Mouse (Mus musculus) limb, embryonic 12.5 days (tissue): ENCODE results near the gene Dph5. TPM values are rescaled to one million over a fixed set of nuclear protein-coding genes. Genes with fewer than 3 reads are reported as not detected.

Source experiments
- ATAC-seq: fragments of 200-750 bp; cut with Nextera tagmentation; 2 replicates; pipeline ENCODE4 v1.8.0; 2017; ENCODE audit warnings: low read depth, moderate TSS enrichment; ENCODE audit not compliant: insufficient number of reproducible peaks, insufficient read depth, low FRiP score, low TSS enrichment
- H3K27ac ChIP-seq: fragments of 300-500 bp; sonication (generic); 2 replicates; pipeline ENCODE4 v1.5.1; 2016; ENCODE audit warnings: mild to moderate bottlenecking, moderate library complexity
- H3K27me3 ChIP-seq: fragments of 300-500 bp; sonication (generic); 2 replicates; pipeline ENCODE4 v1.6.1; 2016; ENCODE audit warnings: mild to moderate bottlenecking, moderate library complexity
- H3K36me3 ChIP-seq: fragments of 300-500 bp; sonication (generic); 2 replicates; pipeline ENCODE4 v1.6.1; 2016; ENCODE audit warnings: mild to moderate bottlenecking, moderate library complexity
- H3K4me1 ChIP-seq: fragments of 300-500 bp; sonication (generic); replicated peaks from 2 replicates; pipeline ENCODE4 v1.6.1; 2016
- H3K4me2 ChIP-seq: fragments of 300-500 bp; sonication (generic); 2 replicates; pipeline ENCODE4 v1.6.1; 2016; ENCODE audit warnings: mild to moderate bottlenecking, moderate library complexity
- H3K4me3 ChIP-seq: fragments of 300-500 bp; sonication (generic); replicated peaks from 2 replicates; pipeline ENCODE4 v1.5.1; 2016; ENCODE audit warnings: mild to moderate bottlenecking
- H3K9ac ChIP-seq: fragments of 300-500 bp; sonication (generic); replicated peaks from 2 replicates; pipeline ENCODE4 v1.6.1; 2016; ENCODE audit warnings: mild to moderate bottlenecking, moderate library complexity
- H3K9me3 ChIP-seq: fragments of 300-500 bp; sonication (generic); 2 replicates; pipeline ENCODE4 v1.6.1; 2016; ENCODE audit warnings: mild to moderate bottlenecking, moderate library complexity
- WGBS: fragments of 180-500 bp; shearing (Covaris S2); methylation state at CpG from one replicate; pipeline ENCODE4 v1.1.7; 2016; 5-methylcytosine and 5-hydroxymethylcytosine counted together
- polyA plus RNA-seq: library from polyadenylated mRNA; unstranded; fragments of >200 nt; fragmentation: Nextera tagmentation; extraction: Ambion mirVana; gene quantifications from 2 replicates; pipeline ENCODE4 v1.2.1, GENCODE M21; 2016

Gene Dph5
- polyA plus RNA-seq = 25.7 and 25.8 TPM in 2 replicates

- Histone ChIP-seq H3K9me3 (no peaks in the 10 kb centered on the region), H3K36me3 (no peaks in the 10 kb centered on the region), H3K4me3 (peak within 1 kb of the TSS; percentile 72), H3K4me2 (peak within 1 kb of the TSS; percentile 84), H3K9ac (peak within 1 kb of the TSS; percentile 68), H3K27ac (peak within 1 kb of the TSS; percentile 53), H3K4me1 (peaks cover 3% of the 10 kb centered on the region; the same call in 1 of the 2 replicates), H3K27me3 (no peaks in the 10 kb centered on the region)
- peak; percentile 94 for ATAC-seq
- WGBS = under 1% methylated on average over 40 of the region's 40 CpGs
Measured at GRCm38 (mm10) chr3:115887427-115888309, at the start of gene Dph5. TSS of gene Dph5 (plus strand) at chr3:115887837.

GRCm38 (mm10) chr3:115844566-115844965, 43.1 kb upstream of the Dph5 start:
- no peak for ATAC-seq
- 80% methylated on average over 3 of the region's 3 CpGs for WGBS

GRCm38 (mm10) chr3:115845032-115845618, 42.5 kb upstream of the Dph5 start:
- ATAC-seq = no peak
- Histone ChIP-seq H3K27me3 (no peaks in the 10 kb centered on the region), H3K27ac (no peak overlapping the region), H3K36me3 (no peaks in the 10 kb centered on the region), H3K9me3 (no peaks in the 10 kb centered on the region), H3K4me1 (no peaks in the 10 kb centered on the region), H3K4me3 (no peak overlapping the region), H3K9ac (no peak overlapping the region), H3K4me2 (no peak overlapping the region)
- 88% methylated on average over 5 of the region's 5 CpGs for whole genome bisulfite sequencing

More at GRCm38 (mm10) chr3:115844566-115844965, 43.1 kb upstream of the Dph5 start:
- Histone ChIP-seq H3K27ac (no peak overlapping the region), H3K9ac (no peak overlapping the region), H3K9me3 (no peaks in the 10 kb centered on the region), H3K4me3 (no peak overlapping the region), H3K36me3 (no peaks in the 10 kb centered on the region), H3K27me3 (no peaks in the 10 kb centered on the region), H3K4me1 (no peaks in the 10 kb centered on the region), H3K4me2 (no peak overlapping the region)

- no peak overlapping the region for H3K9ac ChIP-seq
- H3K4me2 ChIP-seq = no peak overlapping the region
- no peaks in the 10 kb centered on the region for H3K36me3 ChIP-seq
- no peaks in the 10 kb centered on the region for H3K9me3 ChIP-seq
- H3K4me3 ChIP-seq = no peak overlapping the region
- 68% methylated on average over 1 of the region's 1 CpGs for WGBS
- no peaks in the 10 kb centered on the region for H3K4me1 ChIP-seq
- H3K27me3 ChIP-seq = no peaks in the 10 kb centered on the region
- ATAC-seq = no peak
- no peak overlapping the region for H3K27ac ChIP-seq
Measured at GRCm38 (mm10) chr3:115845724-115846123, 41.9 kb upstream of the Dph5 start.

- no peak overlapping the region for H3K4me3 ChIP-seq
- no peaks in the 10 kb centered on the region for H3K9me3 ChIP-seq
- no peaks in the 10 kb centered on the region for H3K27me3 ChIP-seq
- no peak for ATAC-seq
- H3K27ac ChIP-seq = no peak overlapping the region
- no peaks in the 10 kb centered on the region for H3K4me1 ChIP-seq
- WGBS = 85% methylated on average over 5 of the region's 5 CpGs
- no peak overlapping the region for H3K4me2 ChIP-seq
- H3K36me3 ChIP-seq = no peaks in the 10 kb centered on the region
- H3K9ac ChIP-seq = no peak overlapping the region
Measured at GRCm38 (mm10) chr3:115846153-115846552, 41.5 kb upstream of the Dph5 start.

- Histone ChIP-seq H3K27me3 (no peaks in the 10 kb centered on the region), H3K4me2 (no peak overlapping the region), H3K9ac (no peak overlapping the region), H3K27ac (no peak overlapping the region), H3K4me3 (no peak overlapping the region), H3K9me3 (no peaks in the 10 kb centered on the region), H3K4me1 (no peaks in the 10 kb centered on the region), H3K36me3 (no peaks in the 10 kb centered on the region)
- WGBS = 84% methylated on average over 11 of the region's 11 CpGs
- no peak for ATAC-seq
Measured at GRCm38 (mm10) chr3:115848686-115849480, 38.8 kb upstream of the Dph5 start.

- H3K4me2 ChIP-seq = no peak overlapping the region
- ATAC-seq = no peak
- H3K27ac ChIP-seq = no peak overlapping the region
- WGBS = 69% methylated on average over 4 of the region's 4 CpGs
- H3K36me3 ChIP-seq = no peaks in the 10 kb centered on the region
- no peak overlapping the region for H3K4me3 ChIP-seq
- H3K9me3 ChIP-seq = no peaks in the 10 kb centered on the region
- H3K9ac ChIP-seq = no peak overlapping the region
- H3K4me1 ChIP-seq = no peaks in the 10 kb centered on the region
- H3K27me3 ChIP-seq = no peaks in the 10 kb centered on the region
Measured at GRCm38 (mm10) chr3:115850946-115851345, 36.7 kb upstream of the Dph5 start.

GRCm38 (mm10) chr3:115854672-115855191, 32.9 kb upstream of the Dph5 start:
- 89% methylated on average over 7 of the region's 7 CpGs for WGBS
- Histone ChIP-seq H3K36me3 (no peaks in the 10 kb centered on the region), H3K9me3 (no peaks in the 10 kb centered on the region), H3K4me3 (no peak overlapping the region), H3K27ac (no peak overlapping the region), H3K9ac (no peak overlapping the region), H3K4me1 (no peaks in the 10 kb centered on the region; the same call in 1 of the 2 replicates), H3K27me3 (no peaks in the 10 kb centered on the region), H3K4me2 (no peak overlapping the region)
- ATAC-seq = no peak

- H3K27me3 ChIP-seq = no peaks in the 10 kb centered on the region
- no peak overlapping the region for H3K27ac ChIP-seq
- no peak for ATAC-seq
- no peaks in the 10 kb centered on the region; the same call in 1 of the 2 replicates for H3K4me1 ChIP-seq
- H3K9ac ChIP-seq = no peak overlapping the region
- H3K36me3 ChIP-seq = no peaks in the 10 kb centered on the region
- H3K9me3 ChIP-seq = no peaks in the 10 kb centered on the region
- no peak overlapping the region for H3K4me2 ChIP-seq
- 77% methylated on average over 10 of the region's 10 CpGs for WGBS
- no peak overlapping the region for H3K4me3 ChIP-seq
Measured at GRCm38 (mm10) chr3:115855576-115855975, 32.1 kb upstream of the Dph5 start.

GRCm38 (mm10) chr3:115856484-115857022, 31.1 kb upstream of the Dph5 start:
- Histone ChIP-seq H3K4me3 (no peak overlapping the region), H3K27ac (no peak overlapping the region), H3K27me3 (no peaks in the 10 kb centered on the region), H3K4me2 (no peak overlapping the region), H3K9ac (no peak overlapping the region), H3K4me1 (no peaks in the 10 kb centered on the region; the same call in 1 of the 2 replicates), H3K9me3 (no peaks in the 10 kb centered on the region), H3K36me3 (no peaks in the 10 kb centered on the region)
- 38% methylated on average over 8 of the region's 8 CpGs for WGBS
- no peak for ATAC-seq
